Mouse (Mus musculus): ENCODE measurements around the gene Extl1.
A peak's percentile ranks its signal among the peaks of the same experiment; 100 is the strongest.

Gene Extl1

DNA sequence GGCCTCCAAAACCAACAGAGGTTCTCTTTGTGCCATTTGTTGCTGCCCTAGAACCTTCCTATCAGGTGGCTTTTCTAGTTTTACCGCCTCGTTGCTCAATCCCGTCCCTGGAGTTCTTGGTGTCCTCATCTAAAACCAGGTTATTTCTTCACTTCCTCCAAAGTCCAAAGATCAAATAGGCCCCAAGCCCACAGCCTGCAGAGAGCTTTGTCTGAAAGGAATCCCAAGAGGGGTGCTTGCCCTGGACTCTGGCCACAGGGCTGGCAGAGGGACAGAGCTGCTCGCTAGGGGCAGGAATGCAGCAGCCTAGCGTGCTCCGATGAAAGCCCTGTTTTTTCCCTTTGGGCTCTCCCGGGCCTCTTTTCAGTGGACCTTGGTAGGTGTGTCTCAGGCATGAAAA lies 13.5 kb upstream of the Extl1 start:
- H3K36me3 ChIP-seq (ENCODE audit: insufficient read depth, low read length): peaks cover 3% of the 10 kb centered on the region; the same call in 1 of the 2 replicates
- no peak for TF ChIP-seq CTCF (conservative IDR thresholded peaks at IDR 0.05; ENCODE audit: low read length)
- TF ChIP-seq POU5F1 (IDR thresholded peaks at IDR 0.05; ENCODE audit: borderline replicate concordance, low read length): no peak
- no peak for TF ChIP-seq NANOG (IDR thresholded peaks at IDR 0.05; ENCODE audit: borderline replicate concordance, low read length)

DNA sequence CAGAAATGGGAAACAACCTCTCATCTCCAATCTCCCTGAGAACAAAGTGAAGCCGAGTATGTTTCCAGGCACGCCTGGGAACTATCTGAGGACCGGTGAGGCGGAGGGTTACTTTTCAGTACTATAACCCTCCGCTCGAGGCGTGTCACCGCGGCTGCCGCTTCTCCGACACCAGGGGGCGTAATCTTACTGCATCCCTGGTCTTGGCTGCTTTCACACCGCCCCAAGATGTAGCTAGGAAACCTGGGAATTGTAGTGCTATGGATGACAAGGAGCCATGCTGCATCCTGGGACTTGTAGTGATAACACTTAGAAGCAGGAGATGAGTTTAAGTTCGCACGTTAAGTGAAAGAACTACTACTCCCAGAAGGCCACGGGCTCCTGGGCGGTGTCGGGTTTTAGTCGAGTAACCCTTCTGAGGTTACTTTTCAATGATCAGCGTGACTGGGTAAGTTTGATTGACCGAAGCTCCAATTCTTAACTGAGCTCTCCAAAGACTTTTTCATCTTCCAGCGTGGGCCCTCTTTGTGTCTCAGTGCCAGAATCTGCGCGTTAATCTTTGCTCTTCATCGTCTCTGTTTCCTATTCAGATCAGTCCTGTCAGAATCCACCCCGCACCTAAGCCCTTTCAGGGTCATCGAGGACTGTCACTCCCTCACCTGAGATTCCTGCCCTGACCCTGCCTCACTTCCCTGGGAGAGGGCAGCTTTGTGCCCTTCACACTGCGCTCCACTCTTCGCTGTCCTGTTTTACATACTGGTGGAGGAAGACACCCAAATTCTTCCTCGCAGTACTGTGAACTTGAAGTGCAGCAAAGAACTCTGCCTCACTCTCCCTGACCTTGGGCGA lies 12.6 kb upstream of the Extl1 start, which contains the start of gene Pafah2:
Gene Pafah2, plus strand, starts transcription at position 344 of the 849 bp plus-strand sequence.
- peaks cover 3% of the 10 kb centered on the region; the same call in 1 of the 2 replicates for H3K36me3 ChIP-seq (ENCODE audit: insufficient read depth, low read length)
- H3K4me3 ChIP-seq (replicated peaks; ENCODE audit: low read length): peak within 1 kb of the TSS; percentile 79
- peaks cover 46% of the 10 kb centered on the region for H3K4me1 ChIP-seq (replicated peaks; ENCODE audit: low read depth, low read length)
- no peaks in the 10 kb centered on the region for H3K9me3 ChIP-seq (ENCODE audit: low read length)
- TF ChIP-seq CTCF (conservative IDR thresholded peaks at IDR 0.05; ENCODE audit: low read length): peak; percentile 77
- no peak for TF ChIP-seq POU5F1 (IDR thresholded peaks at IDR 0.05; ENCODE audit: borderline replicate concordance, low read length)
- H3K27me3 ChIP-seq (ENCODE audit: insufficient read depth, low read length): peaks cover 6% of the 10 kb centered on the region; the same call in 1 of the 2 replicates

More for the DNA sequence above, 13.5 kb upstream of the Extl1 start:
- Histone ChIP-seq H3K9me3 (ENCODE audit: low read length) (no peaks in the 10 kb centered on the region), H3K27me3 (ENCODE audit: insufficient read depth, low read length) (peaks cover 6% of the 10 kb centered on the region; the same call in 1 of the 2 replicates), H3K4me1 (replicated peaks; ENCODE audit: low read depth, low read length) (peaks cover 54% of the 10 kb centered on the region), H3K4me3 (replicated peaks; ENCODE audit: low read length) (peak overlapping the region; percentile 48)

DNA sequence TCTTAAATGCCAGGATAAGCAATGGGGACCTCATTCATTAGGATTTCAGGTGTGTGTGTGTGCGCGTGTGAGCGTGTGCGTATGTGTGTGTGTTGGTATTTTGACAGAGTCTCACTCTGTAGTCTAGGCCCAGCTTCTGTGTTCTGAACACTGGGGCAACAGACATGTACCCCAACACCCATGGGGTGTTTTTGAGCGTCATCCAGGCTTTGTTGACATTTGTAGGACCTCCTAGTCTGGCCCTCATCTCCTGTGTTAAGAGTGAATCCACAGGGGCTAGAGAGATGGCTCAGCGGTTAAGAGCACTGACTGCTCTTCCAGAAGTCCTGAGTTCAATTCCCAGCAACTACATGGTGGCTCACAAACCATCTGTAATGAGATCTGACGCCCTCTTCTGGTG lies 11.5 kb upstream of the Extl1 start:
- TF ChIP-seq CTCF (conservative IDR thresholded peaks at IDR 0.05; ENCODE audit: low read length): no peak
- TF ChIP-seq POU5F1 (IDR thresholded peaks at IDR 0.05; ENCODE audit: borderline replicate concordance, low read length): no peak
- TF ChIP-seq NANOG (IDR thresholded peaks at IDR 0.05; ENCODE audit: borderline replicate concordance, low read length): no peak
- H3K4me1 ChIP-seq (replicated peaks; ENCODE audit: low read depth, low read length): peaks cover 45% of the 10 kb centered on the region
- H3K4me3 ChIP-seq (replicated peaks; ENCODE audit: low read length): no peak overlapping the region
- H3K9me3 ChIP-seq (ENCODE audit: low read length): no peaks in the 10 kb centered on the region
- H3K27me3 ChIP-seq (ENCODE audit: insufficient read depth, low read length): no peaks in the 10 kb centered on the region
- H3K36me3 ChIP-seq (ENCODE audit: insufficient read depth, low read length): peaks cover 3% of the 10 kb centered on the region; the same call in 1 of the 2 replicates

DNA sequence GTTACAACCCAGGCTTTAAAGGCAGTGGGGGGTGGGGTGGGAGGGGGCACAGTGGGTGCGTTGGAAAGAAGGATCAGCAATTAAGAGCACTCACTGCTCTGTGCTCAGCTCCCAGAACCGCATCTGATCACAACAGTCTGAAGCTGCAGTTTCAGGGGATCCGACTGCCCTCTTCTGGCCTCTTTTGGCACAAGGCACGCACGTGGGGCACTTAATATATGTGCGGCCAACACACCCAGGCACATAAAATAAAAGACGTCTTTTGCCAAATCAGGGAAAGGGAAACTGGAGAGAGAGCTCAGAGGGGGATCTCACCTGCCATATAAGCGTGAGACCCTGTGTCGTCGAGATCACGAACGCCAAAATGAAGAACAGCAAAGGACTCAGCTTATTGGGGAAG lies 9.4 kb upstream of the Extl1 start:
- no peak overlapping the region for H3K4me3 ChIP-seq (replicated peaks; ENCODE audit: low read length)
- H3K9me3 ChIP-seq (ENCODE audit: low read length): no peaks in the 10 kb centered on the region
- TF ChIP-seq CTCF (conservative IDR thresholded peaks at IDR 0.05; ENCODE audit: low read length) (peak; percentile 39), POU5F1 (IDR thresholded peaks at IDR 0.05; ENCODE audit: borderline replicate concordance, low read length) (no peak), NANOG (IDR thresholded peaks at IDR 0.05; ENCODE audit: borderline replicate concordance, low read length) (no peak)
- no peaks in the 10 kb centered on the region for H3K27me3 ChIP-seq (ENCODE audit: insufficient read depth, low read length)
- peaks cover 38% of the 10 kb centered on the region for H3K4me1 ChIP-seq (replicated peaks; ENCODE audit: low read depth, low read length)
- no peaks in the 10 kb centered on the region for H3K36me3 ChIP-seq (ENCODE audit: insufficient read depth, low read length)

DNA sequence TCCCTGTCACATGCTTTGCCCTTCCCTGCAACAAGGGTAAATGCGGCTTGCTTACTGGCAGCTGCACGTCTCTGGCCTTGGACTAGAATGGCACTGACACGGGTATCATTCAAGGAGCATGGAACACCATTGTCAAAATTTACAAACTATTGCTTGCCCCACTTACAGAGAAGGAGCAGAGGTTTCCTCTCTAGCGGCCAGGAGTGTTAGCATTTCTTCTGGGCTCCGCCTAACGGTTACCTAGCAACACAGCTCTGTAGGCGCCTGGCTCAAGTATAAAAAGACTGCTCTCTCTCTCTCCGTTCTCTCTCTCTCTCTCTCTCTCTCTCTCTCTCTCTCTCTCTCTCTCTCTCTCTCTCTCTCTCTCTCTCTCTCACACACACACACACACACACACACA lies 8.9 kb upstream of the Extl1 start:
- Histone ChIP-seq H3K9me3 (ENCODE audit: low read length) (no peaks in the 10 kb centered on the region), H3K4me3 (replicated peaks; ENCODE audit: low read length) (peak overlapping the region; percentile 48; the same call in 1 of the 2 replicates), H3K4me1 (replicated peaks; ENCODE audit: low read depth, low read length) (peaks cover 37% of the 10 kb centered on the region), H3K27me3 (ENCODE audit: insufficient read depth, low read length) (no peaks in the 10 kb centered on the region), H3K36me3 (ENCODE audit: insufficient read depth, low read length) (no peaks in the 10 kb centered on the region)
- no peak for TF ChIP-seq NANOG (IDR thresholded peaks at IDR 0.05; ENCODE audit: borderline replicate concordance, low read length)
- no peak for TF ChIP-seq CTCF (conservative IDR thresholded peaks at IDR 0.05; ENCODE audit: low read length)
- no peak for TF ChIP-seq POU5F1 (IDR thresholded peaks at IDR 0.05; ENCODE audit: borderline replicate concordance, low read length)

DNA sequence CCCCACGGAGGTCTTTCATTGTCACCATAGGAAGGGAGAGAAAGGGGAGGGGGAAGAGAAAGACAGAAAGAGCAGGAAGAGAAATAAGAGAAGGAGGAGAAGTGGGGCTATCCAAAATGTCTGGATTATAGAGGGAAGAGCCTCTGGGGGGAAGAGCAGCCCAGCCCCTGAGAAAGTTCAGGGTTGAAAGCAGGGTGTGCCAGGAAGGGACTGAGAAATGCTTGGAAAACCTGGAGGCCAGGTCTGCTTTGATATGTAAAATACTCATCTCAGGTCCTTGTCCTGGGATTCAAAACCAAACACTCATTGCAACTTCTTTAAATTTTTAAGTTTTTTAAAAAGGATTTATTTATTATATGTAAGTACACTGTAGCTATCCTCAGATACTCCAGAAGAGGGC lies 8.0 kb upstream of the Extl1 start:
- H3K4me3 ChIP-seq (replicated peaks; ENCODE audit: low read length): no peak overlapping the region
- peaks cover 34% of the 10 kb centered on the region for H3K4me1 ChIP-seq (replicated peaks; ENCODE audit: low read depth, low read length)
- H3K9me3 ChIP-seq (ENCODE audit: low read length): peaks cover 4% of the 10 kb centered on the region; the same call in 1 of the 2 replicates
- H3K36me3 ChIP-seq (ENCODE audit: insufficient read depth, low read length): no peaks in the 10 kb centered on the region
- no peaks in the 10 kb centered on the region for H3K27me3 ChIP-seq (ENCODE audit: insufficient read depth, low read length)
- TF ChIP-seq NANOG (IDR thresholded peaks at IDR 0.05; ENCODE audit: borderline replicate concordance, low read length) (no peak), POU5F1 (IDR thresholded peaks at IDR 0.05; ENCODE audit: borderline replicate concordance, low read length) (no peak), CTCF (conservative IDR thresholded peaks at IDR 0.05; ENCODE audit: low read length) (no peak)

DNA sequence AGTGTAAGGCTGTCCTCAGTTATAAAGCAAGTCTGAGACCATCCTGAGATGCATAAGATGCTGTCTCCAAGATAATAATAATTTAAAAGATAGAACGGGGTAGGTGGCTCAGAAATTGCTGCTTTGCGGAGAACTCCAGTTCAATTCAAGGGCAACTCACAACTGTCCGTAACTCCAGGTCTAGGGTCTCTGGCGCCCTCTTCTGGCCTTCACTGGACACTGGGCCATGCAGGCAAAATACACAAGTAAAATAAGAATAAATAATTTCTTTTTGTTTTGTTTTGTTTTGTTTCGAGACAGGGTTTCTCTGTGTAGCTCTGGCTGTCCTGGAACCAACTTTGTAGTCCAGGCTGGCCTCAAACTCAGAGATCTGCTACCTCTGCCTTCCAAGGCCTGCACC lies 4.7 kb upstream of the Extl1 start:
- Histone ChIP-seq H3K4me1 (replicated peaks; ENCODE audit: low read depth, low read length) (peaks cover 24% of the 10 kb centered on the region), H3K36me3 (ENCODE audit: insufficient read depth, low read length) (no peaks in the 10 kb centered on the region), H3K4me3 (replicated peaks; ENCODE audit: low read length) (no peak overlapping the region), H3K9me3 (ENCODE audit: low read length) (peaks cover 4% of the 10 kb centered on the region; the same call in 1 of the 2 replicates), H3K27me3 (ENCODE audit: insufficient read depth, low read length) (no peaks in the 10 kb centered on the region)
- TF ChIP-seq NANOG (IDR thresholded peaks at IDR 0.05; ENCODE audit: borderline replicate concordance, low read length) (no peak), CTCF (conservative IDR thresholded peaks at IDR 0.05; ENCODE audit: low read length) (peak; percentile 67), POU5F1 (IDR thresholded peaks at IDR 0.05; ENCODE audit: borderline replicate concordance, low read length) (no peak)

DNA sequence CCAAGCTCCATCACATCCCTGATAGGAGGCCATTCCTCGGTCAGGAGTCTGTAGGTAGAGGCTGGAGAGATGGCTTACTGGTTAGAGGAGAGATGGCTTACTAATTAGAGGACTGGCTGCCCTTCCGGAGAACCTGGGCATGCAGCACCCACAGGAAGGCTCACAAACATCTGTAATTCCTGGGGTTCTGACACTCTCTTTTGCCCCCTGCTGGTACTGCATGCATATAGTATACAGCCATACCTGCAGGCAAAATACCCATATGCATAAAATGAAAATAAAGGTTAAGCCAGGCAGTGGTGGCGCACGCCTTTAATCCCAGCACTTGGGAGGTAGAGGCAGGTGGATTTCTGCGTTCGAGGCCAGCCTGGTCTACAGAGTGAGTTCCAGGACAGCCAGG lies 3.6 kb upstream of the Extl1 start:
- TF ChIP-seq NANOG (IDR thresholded peaks at IDR 0.05; ENCODE audit: borderline replicate concordance, low read length): no peak
- TF ChIP-seq CTCF (conservative IDR thresholded peaks at IDR 0.05; ENCODE audit: low read length): no peak
- no peak for TF ChIP-seq POU5F1 (IDR thresholded peaks at IDR 0.05; ENCODE audit: borderline replicate concordance, low read length)
- H3K4me3 ChIP-seq (replicated peaks; ENCODE audit: low read length): no peak overlapping the region
- peaks cover 4% of the 10 kb centered on the region; the same call in 1 of the 2 replicates for H3K9me3 ChIP-seq (ENCODE audit: low read length)
- no peaks in the 10 kb centered on the region for H3K27me3 ChIP-seq (ENCODE audit: insufficient read depth, low read length)
- peaks cover 22% of the 10 kb centered on the region for H3K4me1 ChIP-seq (replicated peaks; ENCODE audit: low read depth, low read length)
- H3K36me3 ChIP-seq (ENCODE audit: insufficient read depth, low read length): no peaks in the 10 kb centered on the region
